Mouse (Mus musculus): Measurements from ENCODE around the gene Mrpl28. TPM values are rescaled to one million over a fixed set of nuclear protein-coding genes. Genes with fewer than 3 reads are reported as not detected.
"Not testable (repeated sequence)": the region's sequence is repeated elsewhere in the genome, so short reads cannot be mapped to it uniquely, and the experiment has no call there.

The Mrpl28 gene
- polyA plus RNA-seq, 1 experiment from 2014 or later = 250 TPM

DNA sequence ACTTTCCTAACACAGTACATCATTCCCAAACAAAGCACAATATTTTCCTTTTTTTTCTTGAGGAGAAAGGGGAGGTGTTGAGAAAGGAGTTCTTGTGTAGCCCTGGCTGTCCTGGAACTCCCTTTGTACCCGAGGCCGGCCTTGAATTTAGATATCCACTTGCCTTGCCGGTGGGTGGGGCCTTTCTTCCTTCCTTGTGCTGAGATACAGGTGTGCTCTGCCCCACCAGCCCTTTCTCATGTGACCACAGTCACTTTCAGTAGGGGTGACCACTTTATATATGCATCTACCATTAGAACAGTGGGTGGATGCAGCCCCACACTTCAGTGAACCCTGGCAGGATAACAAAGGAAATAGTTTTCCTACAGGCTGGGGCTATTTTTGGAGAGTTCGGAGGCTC is 11.6 kb upstream of the Mrpl28 start:
- Histone ChIP-seq H3K27me3 (ENCODE audit: control insufficient read depth, insufficient read depth, low read length) (peaks cover 48% of the 10 kb centered on the region), H3K4me1 (ENCODE audit: control insufficient read depth, insufficient read depth, low read length) (0 out of 2 replicates have a peak, but pooled peaks cover 2% of the 10 kb centered on the region), H3K9ac (replicated peaks; ENCODE audit: low read length) (no peak overlapping the region), H3K4me2 (ENCODE audit: low read depth, low read length) (no peak overlapping the region), H3K36me3 (replicated peaks; ENCODE audit: control insufficient read depth, insufficient read depth, low read depth, low read length) (no peaks in the 10 kb centered on the region), H3K9me3 (replicated peaks; ENCODE audit: control insufficient read depth, low read length) (no peaks in the 10 kb centered on the region), H3K4me3 (ENCODE audit: low read depth, low read length) (no peak overlapping the region), H3K27ac (replicated peaks; ENCODE audit: low read depth, low read length) (no peak overlapping the region)
- ATAC-seq (replicated peaks; ENCODE audit: insufficient number of reproducible peaks, low FRiP score, low TSS enrichment, low read depth) (no peak), DNase-seq (ENCODE audit: low spot score) (no peak)
- WGBS = 14% methylated on average over 4 of the region's 4 CpGs

DNA sequence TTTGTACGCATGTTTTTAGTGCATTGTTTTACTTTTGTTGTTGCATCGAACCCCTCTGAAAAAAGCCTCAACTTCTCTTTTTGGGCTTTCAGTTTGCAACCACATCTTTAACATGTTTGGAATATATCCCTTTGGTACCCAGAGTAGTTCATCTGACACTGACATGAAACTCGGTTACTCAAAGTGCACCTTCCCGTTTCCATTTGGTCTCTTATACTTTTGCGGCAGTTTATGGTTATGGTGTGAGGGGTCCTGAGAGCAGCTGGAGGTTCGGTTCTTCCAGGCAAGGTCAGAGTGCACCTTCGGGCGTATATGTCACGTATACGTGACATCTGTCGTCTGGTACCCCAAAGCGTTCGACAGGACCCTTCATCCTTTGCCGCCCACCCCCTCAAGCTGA is 10.5 kb upstream of the Mrpl28 start:
- Histone ChIP-seq H3K4me1 (ENCODE audit: control insufficient read depth, insufficient read depth, low read length) (0 out of 2 replicates have a peak, but pooled peaks cover 2% of the 10 kb centered on the region), H3K4me2 (ENCODE audit: low read depth, low read length) (peak overlapping the region; percentile 99), H3K27me3 (ENCODE audit: control insufficient read depth, insufficient read depth, low read length) (peaks cover 48% of the 10 kb centered on the region), H3K27ac (replicated peaks; ENCODE audit: low read depth, low read length) (no peak overlapping the region), H3K9me3 (replicated peaks; ENCODE audit: control insufficient read depth, low read length) (no peaks in the 10 kb centered on the region), H3K9ac (replicated peaks; ENCODE audit: low read length) (peak overlapping the region; percentile 67), H3K36me3 (replicated peaks; ENCODE audit: control insufficient read depth, insufficient read depth, low read depth, low read length) (no peaks in the 10 kb centered on the region), H3K4me3 (ENCODE audit: low read depth, low read length) (peak overlapping the region; percentile 65)
- DNase-seq (ENCODE audit: low spot score) (peak; percentile 9), ATAC-seq (replicated peaks; ENCODE audit: insufficient number of reproducible peaks, low FRiP score, low TSS enrichment, low read depth) (no peak; the same call in 1 of the 2 replicates)
- WGBS = 15% methylated on average over 14 of the region's 14 CpGs

DNA sequence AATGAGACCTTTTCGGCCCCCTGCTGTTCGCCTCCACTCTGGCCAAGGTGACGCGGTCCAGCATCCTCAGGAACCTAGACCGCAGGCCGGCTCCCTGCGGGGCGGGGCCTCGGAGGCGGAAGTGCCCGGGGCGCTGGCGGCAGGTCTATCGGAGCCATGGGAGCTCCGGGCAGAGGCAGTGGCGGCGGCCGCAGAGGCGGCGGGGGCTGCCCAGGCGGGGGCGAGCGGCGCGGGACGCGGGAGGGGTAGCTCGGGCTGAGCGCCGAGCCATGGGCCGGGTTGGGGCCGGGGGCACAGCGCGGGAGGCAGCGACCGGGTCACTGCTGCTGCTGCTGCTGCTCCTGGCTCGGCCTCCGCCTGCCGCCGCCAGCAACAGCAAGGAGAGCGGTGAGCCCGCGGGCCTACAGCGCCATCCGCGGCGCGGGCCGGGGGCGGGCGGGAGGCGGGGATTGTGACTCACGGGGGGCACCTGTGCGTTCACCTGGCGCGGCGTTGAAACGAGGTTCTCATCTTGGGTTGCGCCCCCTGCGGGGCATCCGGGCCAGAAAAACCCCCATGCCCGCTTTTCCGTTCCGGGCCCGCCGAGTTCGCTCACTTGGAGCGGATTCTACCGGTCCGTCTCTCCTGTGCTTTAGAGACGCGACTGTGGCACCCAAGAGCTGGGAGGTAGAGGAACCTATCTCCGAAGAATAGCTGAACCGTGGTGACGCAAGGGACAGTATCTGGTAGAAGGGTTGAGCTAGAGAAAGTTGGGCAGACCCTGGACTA is 9.9 kb upstream of the Mrpl28 start, which contains the start of gene Tmem8:
TSS of gene Tmem8 (plus strand) at position 119 of the 768 bp plus-strand sequence.
- H3K4me2 ChIP-seq (ENCODE audit: low read depth, low read length) = peak within 1 kb of the TSS; percentile 99
- peak within 1 kb of the TSS; percentile 67 for H3K9ac ChIP-seq (replicated peaks; ENCODE audit: low read length)
- no peaks in the 10 kb centered on the region for H3K9me3 ChIP-seq (replicated peaks; ENCODE audit: control insufficient read depth, low read length)
- H3K36me3 ChIP-seq (replicated peaks; ENCODE audit: control insufficient read depth, insufficient read depth, low read depth, low read length) = no peaks in the 10 kb centered on the region
- ATAC-seq (replicated peaks; ENCODE audit: insufficient number of reproducible peaks, low FRiP score, low TSS enrichment, low read depth) (peak; percentile 50), DNase-seq (ENCODE audit: low spot score) (peak; percentile 69)
- 0 out of 2 replicates have a peak, but pooled peaks cover 2% of the 10 kb centered on the region for H3K4me1 ChIP-seq (ENCODE audit: control insufficient read depth, insufficient read depth, low read length)
- no peak within 1 kb of the TSS for H3K27ac ChIP-seq (replicated peaks; ENCODE audit: low read depth, low read length)
- H3K27me3 ChIP-seq (ENCODE audit: control insufficient read depth, insufficient read depth, low read length) = peaks cover 48% of the 10 kb centered on the region
- under 1% methylated on average over 59 of the region's 75 CpGs for WGBS
- H3K4me3 ChIP-seq (ENCODE audit: low read depth, low read length) = peak within 1 kb of the TSS; percentile 65

DNA sequence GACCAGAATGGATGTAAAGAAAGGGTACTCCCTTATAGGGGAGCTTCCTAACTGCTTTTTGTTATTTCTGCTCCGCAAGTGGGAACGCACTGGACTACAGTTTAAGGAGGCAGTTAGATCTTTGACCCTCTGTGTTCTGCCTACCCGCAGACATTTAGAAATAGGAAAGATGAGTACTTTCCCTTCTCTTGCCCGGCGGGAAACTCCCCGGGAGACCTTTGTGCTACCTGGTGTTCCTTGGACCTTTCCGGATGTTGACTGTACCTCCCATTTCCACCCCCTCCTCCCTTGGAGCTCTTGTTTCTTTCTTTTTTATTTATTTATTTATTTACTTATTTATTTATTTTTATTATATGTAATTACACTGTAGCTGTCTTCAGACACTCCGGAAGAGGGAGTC is 9.2 kb upstream of the Mrpl28 start:
- H3K9ac ChIP-seq (replicated peaks; ENCODE audit: low read length) = no peak overlapping the region; the same call in 1 of the 2 replicates
- H3K4me1 ChIP-seq (ENCODE audit: control insufficient read depth, insufficient read depth, low read length) = 0 out of 2 replicates have a peak, but pooled peaks cover 2% of the 10 kb centered on the region
- no peaks in the 10 kb centered on the region for H3K36me3 ChIP-seq (replicated peaks; ENCODE audit: control insufficient read depth, insufficient read depth, low read depth, low read length)
- H3K9me3 ChIP-seq (replicated peaks; ENCODE audit: control insufficient read depth, low read length) = no peaks in the 10 kb centered on the region
- ATAC-seq (replicated peaks; ENCODE audit: insufficient number of reproducible peaks, low FRiP score, low TSS enrichment, low read depth) (no peak), DNase-seq (ENCODE audit: low spot score) (no peak)
- 13% methylated on average over 8 of the region's 8 CpGs for WGBS
- peak overlapping the region; percentile 65 for H3K4me3 ChIP-seq (ENCODE audit: low read depth, low read length)
- peak overlapping the region; percentile 99 for H3K4me2 ChIP-seq (ENCODE audit: low read depth, low read length)
- H3K27me3 ChIP-seq (ENCODE audit: control insufficient read depth, insufficient read depth, low read length) = peaks cover 48% of the 10 kb centered on the region
- no peak overlapping the region for H3K27ac ChIP-seq (replicated peaks; ENCODE audit: low read depth, low read length)

DNA sequence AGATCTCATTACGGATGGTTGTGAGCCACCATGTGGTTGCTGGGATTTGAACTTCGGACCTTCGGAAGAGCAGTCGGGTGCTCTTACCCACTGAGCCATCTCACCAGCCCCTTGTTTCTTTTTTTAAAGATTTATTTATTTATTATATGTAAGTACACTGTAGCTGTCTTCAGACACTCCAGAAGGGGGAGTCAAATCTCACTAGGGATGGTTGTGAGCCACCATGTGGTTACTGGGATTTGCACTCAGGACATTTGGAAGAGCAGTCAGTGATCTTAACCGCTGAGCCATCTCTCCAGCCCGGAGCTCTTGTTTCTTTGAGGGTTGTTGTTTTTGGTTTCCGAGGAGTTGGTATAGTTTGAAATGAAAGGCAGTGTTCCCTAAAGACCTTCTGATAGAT is 8.8 kb upstream of the Mrpl28 start:
- WGBS = 63% methylated on average over 7 of the region's 7 CpGs
- H3K4me2 ChIP-seq (ENCODE audit: low read depth, low read length); H3K9me3 ChIP-seq (replicated peaks; ENCODE audit: control insufficient read depth, low read length); ATAC-seq (replicated peaks; ENCODE audit: insufficient number of reproducible peaks, low FRiP score, low TSS enrichment, low read depth); DNase-seq (ENCODE audit: low spot score); H3K36me3 ChIP-seq (replicated peaks; ENCODE audit: control insufficient read depth, insufficient read depth, low read depth, low read length); H3K27ac ChIP-seq (replicated peaks; ENCODE audit: low read depth, low read length); H3K4me1 ChIP-seq (ENCODE audit: control insufficient read depth, insufficient read depth, low read length); H3K4me3 ChIP-seq (ENCODE audit: low read depth, low read length); H3K9ac ChIP-seq (replicated peaks; ENCODE audit: low read length): not testable (repeated sequence)
- H3K27me3 ChIP-seq (ENCODE audit: control insufficient read depth, insufficient read depth, low read length) = peaks cover 48% of the 10 kb centered on the region

DNA sequence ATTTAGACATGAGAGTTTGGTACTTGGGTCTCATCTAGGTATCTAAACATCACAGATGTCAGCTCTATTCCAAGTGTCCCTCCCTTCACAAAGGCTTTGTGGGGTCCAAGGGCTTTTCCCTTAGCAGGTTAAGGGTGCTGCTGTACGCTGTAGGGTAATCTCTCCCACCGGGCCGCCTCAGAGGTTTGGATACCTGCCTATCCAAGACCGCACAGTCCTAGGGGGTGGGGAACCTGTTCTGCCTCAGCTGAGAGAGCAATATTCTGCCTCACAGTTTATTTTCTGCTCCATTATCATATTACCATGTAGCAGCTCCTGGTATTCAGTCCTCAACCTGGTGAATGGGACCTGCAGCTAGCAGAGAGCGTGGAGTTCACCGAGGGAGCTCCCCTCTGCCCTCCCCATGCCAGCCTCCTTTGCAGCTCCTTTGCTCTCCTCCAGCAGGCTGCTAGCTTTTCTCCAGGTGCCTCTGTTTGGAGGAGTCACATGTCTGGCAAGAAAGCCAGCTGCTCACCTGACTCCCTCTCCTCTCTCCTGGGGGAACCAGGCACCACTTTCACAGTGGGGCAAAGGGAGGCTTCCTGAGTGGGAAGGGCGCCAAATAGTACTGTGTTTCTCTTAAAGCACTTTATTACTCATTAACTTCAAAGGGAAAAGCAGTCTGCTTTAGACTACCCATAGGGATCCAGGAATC is 7.9 kb upstream of the Mrpl28 start:
- WGBS = 86% methylated on average over 7 of the region's 7 CpGs
- Histone ChIP-seq H3K4me1 (ENCODE audit: control insufficient read depth, insufficient read depth, low read length) (0 out of 2 replicates have a peak, but pooled peaks cover 2% of the 10 kb centered on the region), H3K36me3 (replicated peaks; ENCODE audit: control insufficient read depth, insufficient read depth, low read depth, low read length) (no peaks in the 10 kb centered on the region), H3K4me3 (ENCODE audit: low read depth, low read length) (no peak overlapping the region), H3K27me3 (ENCODE audit: control insufficient read depth, insufficient read depth, low read length) (peaks cover 48% of the 10 kb centered on the region), H3K27ac (replicated peaks; ENCODE audit: low read depth, low read length) (no peak overlapping the region), H3K9ac (replicated peaks; ENCODE audit: low read length) (no peak overlapping the region), H3K4me2 (ENCODE audit: low read depth, low read length) (no peak overlapping the region), H3K9me3 (replicated peaks; ENCODE audit: control insufficient read depth, low read length) (no peaks in the 10 kb centered on the region)
- ATAC-seq (replicated peaks; ENCODE audit: insufficient number of reproducible peaks, low FRiP score, low TSS enrichment, low read depth) (no peak), DNase-seq (ENCODE audit: low spot score) (no peak)

DNA sequence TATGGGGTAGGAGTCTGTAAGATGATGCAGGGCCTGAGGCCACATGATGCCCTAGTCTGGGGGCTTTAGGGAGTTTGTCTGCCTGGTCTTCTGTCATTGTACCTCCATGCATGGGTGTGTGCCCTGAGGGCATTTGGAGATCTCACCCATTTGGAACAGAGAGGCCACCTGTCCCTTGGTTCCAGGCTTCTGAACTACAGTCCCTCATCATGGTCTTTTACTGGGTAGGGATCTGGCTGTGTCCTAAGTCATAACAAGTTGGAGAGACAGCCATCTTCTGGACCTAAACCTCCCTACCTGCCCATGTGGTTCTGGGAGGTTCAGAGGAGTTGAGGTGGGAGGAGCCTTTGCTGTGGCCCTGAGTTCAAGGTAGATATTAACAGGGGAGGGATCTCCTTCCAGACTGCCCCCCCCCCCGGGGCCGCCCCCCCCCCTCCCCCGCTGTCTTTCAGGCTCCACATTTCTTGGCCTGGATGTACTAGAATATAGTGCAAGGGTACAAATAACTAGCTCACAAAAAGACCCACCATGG is 7.3 kb upstream of the Mrpl28 start:
- Histone ChIP-seq H3K9me3 (replicated peaks; ENCODE audit: control insufficient read depth, low read length) (no peaks in the 10 kb centered on the region), H3K27ac (replicated peaks; ENCODE audit: low read depth, low read length) (no peak overlapping the region), H3K4me3 (ENCODE audit: low read depth, low read length) (no peak overlapping the region), H3K9ac (replicated peaks; ENCODE audit: low read length) (no peak overlapping the region), H3K4me2 (ENCODE audit: low read depth, low read length) (no peak overlapping the region), H3K4me1 (ENCODE audit: control insufficient read depth, insufficient read depth, low read length) (0 out of 2 replicates have a peak, but pooled peaks cover 2% of the 10 kb centered on the region), H3K27me3 (ENCODE audit: control insufficient read depth, insufficient read depth, low read length) (peaks cover 44% of the 10 kb centered on the region), H3K36me3 (replicated peaks; ENCODE audit: control insufficient read depth, insufficient read depth, low read depth, low read length) (no peaks in the 10 kb centered on the region)
- 100% methylated on average over 1 of the region's 3 CpGs for WGBS
- DNase-seq (ENCODE audit: low spot score) (no peak), ATAC-seq (replicated peaks; ENCODE audit: insufficient number of reproducible peaks, low FRiP score, low TSS enrichment, low read depth) (no peak)
